ENCODE assay signal across 8 mouse cellular contexts in the genomic region with DNA sequence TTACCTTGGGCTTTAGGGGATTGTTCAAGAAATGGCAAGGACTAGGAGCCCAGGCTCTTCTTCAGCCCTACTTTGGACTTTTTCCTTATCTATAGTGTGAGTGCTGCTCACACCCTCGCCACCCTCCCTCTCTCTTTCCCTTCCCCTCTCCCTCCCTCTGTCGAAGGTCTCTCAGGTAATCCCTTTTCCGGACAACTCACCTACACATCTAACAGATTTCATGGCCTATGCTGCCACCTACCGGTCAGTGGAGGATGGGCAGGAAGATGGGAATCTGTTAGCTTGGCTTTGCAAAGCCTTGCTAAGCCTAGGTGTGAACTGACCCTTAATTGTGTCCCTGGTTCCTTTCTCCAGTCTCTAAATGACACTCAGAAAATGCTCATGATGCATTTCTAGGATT. TPM values are rescaled to one million over a fixed set of nuclear protein-coding genes. Genes with fewer than 3 reads are reported as not detected.
DNase-seq lines count a peak whose midpoint lies in the region; ATAC-seq and TF ChIP-seq lines count a peak whose summit lies in the region.

No protein-coding gene starts in this region.

- no peaks in the 10 kb centered on the region for H3K27me3 ChIP-seq in cerebellum, adult 2 months (ENCODE audit: control insufficient read depth, insufficient read depth, low read length)
- no peaks in the 10 kb centered on the region for H3K27me3 ChIP-seq in intestine, embryonic 14.5 days (replicated peaks; ENCODE audit: control insufficient read depth, insufficient read depth, low read length)

- no peak for TF ChIP-seq POLR2A in cerebellum, adult 2 months (IDR thresholded peaks at IDR 0.05; ENCODE audit: borderline replicate concordance, insufficient read depth, low read length)

- peak; percentile 90 to 91 for DNase-seq in right cerebral cortex, adult 2 months (ENCODE audit: low spot score in 2 of 2)
- no peak for DNase-seq in right cerebral cortex, adult 18-20 months
- peak; percentile 86 to 92 for DNase-seq in cerebellum, adult 2 months
- peak; percentile 95 for DNase-seq in intestine, embryonic 14.5 days (ENCODE audit: low spot score)
- DNase-seq in lung, adult 18-20 months: peak; percentile 84 to 90
- peak; percentile 25 for DNase-seq in ovary, adult 18-20 months (ENCODE audit: low spot score)
- peak; percentile 88 for DNase-seq in thymus, postnatal 25 days

- H3K9me3 ChIP-seq in intestine, embryonic 14.5 days (ENCODE audit: control insufficient read depth, low read length): no peaks in the 10 kb centered on the region

- 2% methylated on average over 4 of the region's 4 CpGs for WGBS in cerebellum, adult 2 months
- 5% methylated on average over 4 of the region's 4 CpGs for WGBS in intestine, embryonic 14.5 days

- 0 out of 2 replicates have a peak overlapping the region, but pooled peaks have one; percentile 1 for H3K4me2 ChIP-seq in intestine, embryonic 14.5 days (ENCODE audit: low read length)

- H3K27ac ChIP-seq in cerebellum, adult 2 months (ENCODE audit: insufficient read depth, low read length): no peak overlapping the region
- H3K27ac ChIP-seq in intestine, embryonic 14.5 days (ENCODE audit: low read depth): no peak overlapping the region

- 0 out of 2 replicates have a peak, but pooled peaks have one; percentile 33 for ATAC-seq in frontal cortex, adult (ENCODE audit: low TSS enrichment)
- no peak; the same call in 1 of the 2 replicates for ATAC-seq in intestine, embryonic 14.5 days (replicated peaks; ENCODE audit: low FRiP score, low TSS enrichment, low read depth)

- H3K9ac ChIP-seq in intestine, embryonic 14.5 days (ENCODE audit: low read length): no peak overlapping the region

- no peak overlapping the region for H3K4me3 ChIP-seq in cerebellum, adult 2 months (replicated peaks; ENCODE audit: insufficient read depth, low read depth, low read length)
- no peak overlapping the region for H3K4me3 ChIP-seq in intestine, embryonic 14.5 days (ENCODE audit: low read depth, low read length)

- peak; percentile 97 for TF ChIP-seq CTCF in cerebellum, adult 2 months (IDR thresholded peaks at IDR 0.05; ENCODE audit: borderline replicate concordance, insufficient read depth, low read depth, low read length)

- peaks cover 43% of the 10 kb centered on the region for H3K36me3 ChIP-seq in intestine, embryonic 14.5 days (ENCODE audit: control insufficient read depth, insufficient read depth, low read length)

- peaks cover 37% of the 10 kb centered on the region for H3K4me1 ChIP-seq in cerebellum, adult 2 months (ENCODE audit: control insufficient read depth, insufficient read depth, low read length)
- H3K4me1 ChIP-seq in intestine, embryonic 14.5 days (replicated peaks; ENCODE audit: control insufficient read depth, insufficient read depth, low read length): peaks cover 43% of the 10 kb centered on the region

RNA-seq across cellular contexts. Expression of gene Bcl9l, which starts 19.4 kb away (rescaled TPM):
- 22.0 and 22.3 TPM in 2 replicates for polyA plus RNA-seq in cerebellum, adult 2 months (2012; rRNA removed)
- 10.2 TPM in 2 replicates for polyA plus RNA-seq in intestine, embryonic 14.5 days (2014; fragmentation: Nextera tagmentation; extraction: Ambion mirVana)

RNA-seq across cellular contexts. Expression of gene Upk2, which starts 47.2 kb away (rescaled TPM):
- 0.13 TPM in 1 of 2 replicates, not detected in the other for polyA plus RNA-seq in cerebellum, adult 2 months (2012; rRNA removed)
- polyA plus RNA-seq in intestine, embryonic 14.5 days (2014; fragmentation: Nextera tagmentation; extraction: Ambion mirVana): 2.1 and 2.3 TPM in 2 replicates

RNA-seq across cellular contexts. Expression of gene Cxcr5, which starts 59.7 kb away (rescaled TPM):
- 0.08 and 0.20 TPM in 2 replicates for polyA plus RNA-seq in cerebellum, adult 2 months (2012; rRNA removed)
- polyA plus RNA-seq in intestine, embryonic 14.5 days (2014; fragmentation: Nextera tagmentation; extraction: Ambion mirVana): 0.82 and 0.89 TPM in 2 replicates
